Mouse (Mus musculus) cerebellum, adult 11-12 months (tissue): ENCODE measurements around the gene Prdm5.
A peak's percentile ranks its signal among the peaks of the same experiment; 100 is the strongest.

Experiments used
- DNase-seq: peaks from one replicate; pipeline ENCODE4 v3.0.0; 2022

Gene Prdm5

DNA sequence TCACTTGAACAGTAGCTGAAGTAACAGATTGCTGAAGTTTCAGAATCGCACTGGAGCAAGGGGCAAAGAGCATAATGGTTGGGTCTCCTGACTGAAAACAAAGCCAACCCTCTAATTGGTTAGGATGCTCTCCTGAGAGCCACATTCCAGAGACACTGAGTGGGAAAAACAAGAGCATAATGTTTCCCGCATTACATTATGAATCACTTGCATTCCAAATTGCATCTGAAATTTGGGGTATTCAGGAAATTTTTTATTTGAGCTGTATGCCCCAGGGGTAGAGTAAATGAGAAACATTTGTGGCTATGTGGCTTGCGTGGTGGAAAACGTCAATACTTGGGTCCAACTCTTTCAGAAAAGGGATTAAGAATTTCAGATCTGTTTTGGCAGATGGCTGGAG, 55.2 kb downstream of the Prdm5 start:
- DNase-seq = no peak

DNA sequence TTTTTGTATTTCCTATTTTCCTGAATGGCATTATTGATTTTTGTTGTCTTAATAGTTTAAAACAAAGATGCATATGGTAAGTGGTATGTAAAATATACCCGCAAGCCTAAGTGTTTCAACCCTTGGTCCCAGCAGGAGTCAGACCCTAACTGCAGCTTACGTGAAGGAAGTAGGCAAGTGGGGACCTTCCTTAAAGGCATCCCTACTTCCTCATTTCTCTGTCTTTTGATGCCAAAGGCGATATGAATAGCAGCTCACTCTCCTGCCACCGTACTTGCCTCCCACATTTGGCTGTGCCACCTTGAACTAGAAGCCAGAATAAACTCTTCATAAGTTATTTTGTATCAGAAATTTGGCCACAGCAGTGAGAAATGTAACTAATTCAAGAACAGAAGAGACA, 63.8 kb downstream of the Prdm5 start:
- DNase-seq = no peak

- DNase-seq = no peak
These were observed 70.3 kb downstream of the Prdm5 start for GRCm38 (mm10) chr6:65849127-65849526.

DNA sequence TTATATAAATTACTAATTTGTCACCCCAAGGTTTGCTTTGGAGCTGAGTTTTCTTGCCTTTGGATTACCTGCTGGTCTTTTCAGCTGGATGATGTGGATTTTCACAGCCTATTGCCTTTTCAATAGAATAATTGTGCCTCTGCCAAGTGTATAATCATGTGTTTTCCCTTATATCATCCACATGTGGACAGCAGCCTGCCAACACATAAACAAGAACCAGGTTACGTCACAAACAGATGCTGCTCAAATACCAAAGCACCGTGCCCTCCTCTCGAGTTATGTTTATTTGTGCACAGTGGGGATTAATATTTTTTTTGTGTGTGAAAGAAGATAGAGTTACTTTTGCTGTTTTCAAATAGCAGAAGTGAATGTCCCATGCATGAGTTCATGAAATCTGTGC, 70.9 kb downstream of the Prdm5 start:
- no peak for DNase-seq

GRCm38 (mm10) chr6:65850221-65850620, 71.4 kb downstream of the Prdm5 start:
- DNase-seq = no peak

DNA sequence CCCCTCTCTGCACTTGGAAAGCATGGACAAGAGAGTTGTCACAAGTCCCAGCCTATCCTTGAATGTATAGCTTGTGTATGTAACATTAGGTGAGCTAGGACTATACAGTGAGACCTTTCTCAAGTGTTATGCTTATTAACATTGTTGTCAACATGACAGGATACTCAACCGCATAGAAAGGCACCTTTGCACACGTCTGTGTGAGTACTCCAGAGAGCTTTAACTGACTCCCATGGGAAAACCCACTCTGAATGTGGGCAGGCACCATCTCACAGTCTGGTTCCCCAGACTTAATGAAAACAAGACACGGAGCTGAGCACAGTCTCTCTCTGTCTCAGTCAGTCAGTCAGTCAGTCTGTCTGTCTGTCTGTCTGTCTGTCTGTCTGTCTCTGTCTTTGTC, 75.2 kb downstream of the Prdm5 start:
- no peak for DNase-seq

DNA sequence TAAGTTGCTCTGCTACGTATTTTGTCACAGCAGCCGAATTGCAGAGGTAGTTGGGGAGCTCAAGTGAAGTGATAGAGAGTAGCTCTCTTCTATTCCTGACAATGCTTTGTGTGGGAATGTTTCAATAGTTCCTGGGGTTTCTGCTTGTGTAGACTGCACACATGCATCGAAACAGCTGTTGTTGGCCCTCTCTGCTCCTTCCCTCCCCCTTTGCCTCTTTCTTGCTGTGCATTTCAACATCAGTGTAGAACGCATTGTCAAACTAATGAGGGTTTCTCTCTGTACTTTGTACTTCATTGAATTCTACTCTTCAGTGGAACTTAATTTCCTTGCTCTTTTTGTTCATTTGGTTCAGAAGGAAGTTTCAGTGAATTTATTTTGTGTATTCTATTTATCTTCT, 75.8 kb downstream of the Prdm5 start:
- no peak for DNase-seq

GRCm38 (mm10) chr6:65860609-65861008, 81.8 kb downstream of the Prdm5 start:
- no peak for DNase-seq

DNA sequence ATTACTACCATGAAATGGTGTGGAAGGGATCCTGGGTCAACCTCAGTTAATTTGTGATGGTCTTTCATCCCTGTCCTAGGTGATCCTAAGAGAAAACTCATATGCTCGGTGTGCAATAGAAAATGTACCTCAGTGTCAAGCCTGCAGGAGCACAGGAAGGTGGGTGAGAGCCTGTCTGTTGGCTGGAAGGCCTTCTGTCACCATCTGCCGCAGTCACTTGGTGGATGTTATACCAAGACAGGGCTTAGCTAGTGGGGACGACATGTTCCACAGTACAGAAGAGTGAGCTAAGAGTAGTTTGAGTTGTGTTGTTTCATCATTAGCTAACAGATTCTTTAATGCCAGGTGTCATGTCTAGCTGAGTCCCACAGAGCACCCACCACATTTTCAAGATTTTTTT, 84.0 kb downstream of the Prdm5 start:
- peak; percentile 6 for DNase-seq

- no peak for DNase-seq
These were observed 85.4 kb downstream of the Prdm5 start for GRCm38 (mm10) chr6:65864233-65864632.

- no peak for DNase-seq
These were observed 86.1 kb downstream of the Prdm5 start for GRCm38 (mm10) chr6:65864919-65865318.

- DNase-seq = no peak
These were observed 87.1 kb downstream of the Prdm5 start for GRCm38 (mm10) chr6:65865861-65866260.

- no peak for DNase-seq
These were observed 93.0 kb downstream of the Prdm5 start for GRCm38 (mm10) chr6:65871754-65872278.

- DNase-seq = no peak
These were observed 99.5 kb downstream of the Prdm5 start for GRCm38 (mm10) chr6:65878300-65878699.

DNA sequence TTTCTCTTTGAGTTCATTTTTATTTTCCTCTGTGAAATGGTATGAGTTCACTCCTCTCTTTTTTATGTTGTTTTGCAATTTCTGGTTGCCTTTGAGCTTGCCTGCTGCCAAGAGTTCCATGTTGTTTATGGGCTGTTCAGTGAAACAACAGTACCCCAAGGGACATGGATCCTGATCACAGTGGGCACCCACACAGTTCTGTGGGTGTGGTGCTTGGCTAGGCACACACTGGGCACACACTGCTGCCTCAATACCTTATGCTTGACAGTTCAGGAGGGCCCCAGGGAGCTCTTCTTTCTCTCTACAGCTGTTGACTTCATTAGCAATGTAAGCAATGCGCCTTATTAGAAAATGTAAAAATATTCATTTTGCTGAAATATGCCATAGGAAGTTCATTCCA, 110.0 kb downstream of the Prdm5 start:
- DNase-seq = no peak

DNA sequence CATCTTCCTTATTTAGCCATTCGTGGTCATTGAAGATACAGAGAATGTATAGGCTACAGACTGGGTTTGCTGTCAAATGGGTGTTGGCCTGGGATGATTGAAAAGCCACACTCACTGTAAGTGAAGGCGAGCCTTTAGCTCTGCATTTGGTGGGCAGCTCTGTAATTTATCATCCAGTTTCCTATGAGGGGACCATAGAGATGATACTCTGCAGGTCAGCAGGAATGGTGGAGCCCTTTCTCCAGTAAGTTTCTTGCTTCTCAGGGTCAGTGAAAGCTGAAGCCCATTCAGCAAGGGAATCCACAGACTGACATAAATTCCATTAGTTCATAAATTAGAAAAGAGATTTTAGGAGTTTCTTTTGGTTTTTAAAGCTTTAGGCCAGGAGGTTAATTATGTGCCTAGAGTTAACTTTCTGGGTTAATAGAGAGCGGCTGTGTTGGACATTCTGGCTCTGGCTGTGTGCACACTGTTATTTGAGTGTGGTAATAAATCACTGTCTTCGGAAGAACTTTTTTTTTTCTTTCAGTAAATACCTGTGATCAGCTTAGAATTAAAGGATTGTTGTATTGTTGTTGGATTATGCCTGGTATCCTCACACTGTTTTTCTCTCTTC, 113.4 kb downstream of the Prdm5 start:
- no peak for DNase-seq

DNA sequence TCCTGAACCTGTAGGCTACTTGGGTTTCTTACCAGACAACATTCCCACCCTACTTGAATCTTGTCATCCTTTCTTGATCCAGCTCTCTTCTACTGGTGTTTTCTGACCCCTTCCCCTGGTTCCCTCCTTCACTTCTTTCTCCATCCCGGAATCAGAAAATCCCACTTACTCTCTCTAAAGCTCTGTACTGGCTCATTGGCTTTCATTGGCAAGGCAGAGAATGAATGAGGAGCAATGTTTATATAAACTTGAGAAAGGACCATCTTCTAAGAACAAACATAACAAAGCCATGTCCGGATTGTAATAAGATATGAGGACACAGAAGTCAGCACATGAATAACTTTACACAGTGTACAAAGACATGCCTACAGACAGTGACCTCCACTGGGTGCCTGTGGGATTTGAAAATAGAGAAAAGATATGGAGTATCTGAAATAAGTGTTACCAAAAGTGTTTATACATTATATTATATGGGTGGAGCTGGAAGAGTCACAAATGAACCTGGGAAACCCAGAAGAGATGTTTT, 127.9 kb downstream of the Prdm5 start:
- no peak for DNase-seq

DNA sequence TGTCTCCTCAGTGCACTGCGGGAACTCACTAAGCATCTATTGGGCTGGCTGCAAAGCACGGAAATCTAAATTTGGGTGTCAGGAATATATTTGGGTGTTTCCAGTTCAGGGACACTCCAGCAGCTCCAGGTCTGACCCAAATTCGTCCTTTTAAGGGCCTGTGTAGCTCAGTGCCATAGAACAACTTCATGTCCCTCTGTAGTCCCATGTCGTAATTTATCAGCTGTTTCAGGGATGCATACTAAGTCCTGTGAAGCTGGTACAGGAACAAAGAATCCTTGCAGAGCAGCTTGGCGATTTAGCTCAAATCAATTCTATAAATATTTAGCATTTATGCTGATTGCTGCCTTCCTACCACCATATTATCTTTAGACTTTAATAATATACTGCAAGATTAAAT, 136.6 kb downstream of the Prdm5 start:
- DNase-seq = no peak

DNA sequence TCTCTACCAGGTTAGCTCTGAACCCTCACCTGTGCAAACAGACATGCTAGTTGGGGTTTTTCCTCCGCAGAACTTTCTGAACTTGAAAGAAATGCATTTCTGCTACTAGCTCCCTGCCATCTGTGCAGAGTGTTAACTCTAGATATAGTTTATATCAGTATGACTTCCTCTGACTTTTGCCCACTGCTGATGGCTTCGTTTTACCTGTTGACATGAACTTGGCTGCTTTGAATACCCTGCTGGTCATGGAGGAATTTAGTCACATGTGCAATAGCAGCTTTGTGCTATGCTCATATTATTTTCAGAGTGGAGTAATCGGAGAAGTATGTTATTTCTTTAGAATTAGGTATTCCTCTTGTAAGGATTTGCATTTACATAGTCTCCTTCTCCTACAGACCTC, 142.9 kb downstream of the Prdm5 start:
- no peak for DNase-seq

DNA sequence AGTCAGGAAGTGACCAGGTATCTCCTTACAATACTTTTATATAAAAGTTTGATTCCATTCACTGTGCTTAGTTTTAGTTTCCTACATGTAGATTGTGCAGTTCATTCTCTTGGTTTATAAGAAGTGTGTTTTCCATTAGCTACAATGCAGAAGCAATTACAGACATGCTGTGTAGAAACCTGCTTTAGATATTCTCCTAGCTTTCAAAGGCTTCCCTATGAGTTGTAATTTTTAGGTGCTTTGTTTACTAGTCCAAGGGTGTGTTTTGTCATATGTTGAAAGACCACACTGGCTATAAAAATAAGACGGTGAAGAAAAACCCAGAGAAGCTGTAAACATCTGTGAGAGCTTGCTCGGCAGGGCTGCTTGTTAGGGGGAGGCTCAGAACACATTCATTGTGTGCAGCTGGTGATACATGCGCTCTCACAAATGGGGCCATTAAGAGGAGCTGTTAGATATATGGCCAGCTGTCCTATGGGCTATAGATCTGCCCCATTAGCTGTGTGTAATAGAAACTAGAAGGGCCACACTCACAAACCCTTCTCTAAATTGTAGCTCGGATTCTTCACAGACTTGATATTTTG, 144.8 kb downstream of the Prdm5 start:
- no peak for DNase-seq

DNA sequence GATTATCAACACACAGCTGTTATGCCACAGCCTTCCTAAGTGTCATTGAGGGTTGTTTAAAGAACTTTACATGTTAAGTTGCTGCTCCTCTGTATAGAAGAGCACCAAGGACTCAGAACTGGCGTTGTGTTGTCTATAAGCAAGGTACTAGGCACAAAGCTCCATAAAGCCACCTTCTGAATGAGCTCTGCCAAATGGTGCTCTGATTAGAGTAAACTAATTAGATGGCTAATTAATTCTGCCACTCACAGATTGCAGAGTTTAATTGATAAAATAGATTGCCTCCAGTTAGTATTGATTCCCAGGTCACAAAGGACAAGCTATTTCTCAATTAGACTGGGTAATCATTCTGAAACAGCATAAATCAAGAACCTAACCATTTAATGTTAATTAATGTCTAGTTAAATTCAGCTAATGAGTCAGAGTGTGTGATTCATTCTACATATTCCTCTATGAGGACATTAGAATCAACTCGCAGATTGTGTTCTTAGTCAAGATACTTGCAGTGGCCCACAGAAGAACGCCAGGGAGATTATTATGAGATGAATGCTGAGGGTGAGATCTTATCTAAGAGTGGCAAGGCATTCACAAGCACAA, 147.0 kb downstream of the Prdm5 start:
- no peak for DNase-seq

DNA sequence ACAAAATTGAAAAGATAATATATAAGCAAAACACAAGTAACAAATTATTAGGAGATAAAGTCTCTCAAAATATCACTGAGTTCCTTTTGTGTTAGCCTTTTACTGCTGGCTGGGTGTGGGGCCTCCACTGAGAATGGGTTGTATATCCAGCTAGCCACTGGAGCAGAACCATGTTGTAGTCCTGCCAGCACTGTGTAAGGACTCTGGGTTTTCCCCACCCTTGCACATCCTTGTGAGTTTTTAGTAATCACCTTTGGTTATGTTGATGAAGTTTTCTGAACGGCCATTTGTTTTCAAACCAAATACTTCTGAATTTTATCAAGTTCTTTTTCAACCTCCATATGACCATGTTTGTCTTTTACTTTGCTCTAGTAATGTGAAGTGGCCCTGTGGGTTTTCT, 151.7 kb downstream of the Prdm5 start:
- DNase-seq = no peak

DNA sequence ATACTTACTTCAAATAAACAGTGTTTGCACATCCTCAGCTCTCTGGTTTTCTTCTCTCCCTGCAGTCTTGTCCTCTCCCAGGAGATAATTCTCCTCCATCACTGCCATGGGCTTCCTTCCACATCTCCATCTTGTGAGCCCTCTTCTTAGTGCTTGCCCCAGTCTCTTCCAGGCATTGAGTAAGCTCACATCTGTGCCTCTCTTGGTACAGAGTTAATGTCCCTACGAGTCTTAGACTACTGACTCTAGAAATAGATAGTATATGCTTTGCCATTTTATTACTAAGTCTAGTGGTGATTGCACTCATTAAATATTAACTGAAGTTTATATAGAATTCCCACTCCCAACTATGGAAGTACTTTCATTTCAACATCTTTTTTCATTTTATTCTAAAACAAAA, 154.0 kb downstream of the Prdm5 start:
- no peak for DNase-seq

- no peak for DNase-seq
These were observed 154.4 kb downstream of the Prdm5 start for GRCm38 (mm10) chr6:65933177-65933576.
